Mouse (Mus musculus) lung, postnatal 0 days (tissue): ENCODE results near the gene Fndc1. TPM values are rescaled to one million over a fixed set of nuclear protein-coding genes. Genes with fewer than 3 reads are reported as not detected.
A peak's percentile ranks its signal among the peaks of the same experiment; 100 is the strongest.

ENCODE experiments used
- ATAC-seq: fragments of 200-750 bp; cut with Nextera tagmentation; 2 replicates; pipeline ENCODE4 v1.8.0; 2017; ENCODE audit warnings: moderate library complexity
- DNase-seq: peaks from one replicate; pipeline ENCODE4 v3.0.0-alpha.2; 2016; ENCODE audit warnings: low spot score
- H3K27ac ChIP-seq: fragments of 300-500 bp; sonication (generic); 2 replicates; pipeline ENCODE4 v1.5.1; 2014; ENCODE audit warnings: antibody characterized with exemption, mild to moderate bottlenecking, low read length, mixed read lengths
- H3K27me3 ChIP-seq: fragments of 300-500 bp; sonication (generic); replicated peaks from 2 replicates; pipeline ENCODE4 v1.6.1; 2014; ENCODE audit warnings: low read length, mixed read lengths; ENCODE audit not compliant: insufficient read depth
- H3K36me3 ChIP-seq: fragments of 300-500 bp; sonication (generic); 2 replicates; pipeline ENCODE4 v1.6.1; 2014; ENCODE audit warnings: low read length, mixed read lengths; ENCODE audit not compliant: insufficient read depth
- H3K4me1 ChIP-seq: fragments of 300-500 bp; sonication (generic); 2 replicates; pipeline ENCODE4 v1.6.1; 2014; ENCODE audit warnings: antibody characterized with exemption, low read depth, low read length, mixed read lengths; ENCODE audit not compliant: insufficient read depth
- H3K4me2 ChIP-seq: fragments of 300-500 bp; sonication (generic); replicated peaks from 2 replicates; pipeline ENCODE4 v1.6.1; 2014; ENCODE audit warnings: low read depth, mild to moderate bottlenecking, low read length, moderate library complexity, mixed read lengths
- H3K4me3 ChIP-seq: fragments of 300-500 bp; sonication (generic); 2 replicates; pipeline ENCODE4 v1.5.1; 2014; ENCODE audit warnings: low read depth, low read length
- H3K9ac ChIP-seq: fragments of 300-500 bp; sonication (generic); replicated peaks from 2 replicates; pipeline ENCODE4 v1.6.1; 2014; ENCODE audit warnings: low read depth, mild to moderate bottlenecking
- H3K9me3 ChIP-seq: fragments of 300-500 bp; sonication (generic); 2 replicates; pipeline ENCODE4 v1.6.1; 2016; ENCODE audit warnings: low read length, mixed read lengths
- CTCF ChIP-seq: IDR thresholded peaks from 2 replicates; pipeline ENCODE4 v1.5.1; 2016; ENCODE audit warnings: antibody characterized with exemption, mild to moderate bottlenecking
- EP300 ChIP-seq: IDR thresholded peaks from 2 replicates; pipeline ENCODE4 v1.6.1; 2016; ENCODE audit warnings: antibody characterized with exemption, mild to moderate bottlenecking, control low read depth
- WGBS: fragments of 180-500 bp; shearing (Covaris S2); extraction: QIAGEN DNeasy Blood & Tissue Kit; methylation state at CpG from one replicate; pipeline ENCODE4 v1.1.7; 2014; 5-methylcytosine and 5-hydroxymethylcytosine counted together
- polyA plus RNA-seq: library from polyadenylated mRNA; unstranded; fragments of >200 nt; fragmentation: Nextera tagmentation; extraction: Ambion mirVana; gene quantifications from 2 replicates; pipeline ENCODE4 v1.2.1, GENCODE M21; 2015

Fndc1 gene
- polyA plus RNA-seq, 1 experiment from 2014 or later: 40.8 TPM

- H3K27ac ChIP-seq: no peak overlapping the region
Observed at GRCm38 (mm10) chr17:7827586-7827985, 484 bp upstream of the Fndc1 start.

GRCm38 (mm10) chr17:7825416-7825815 is 1.7 kb downstream of the Fndc1 start:
- H3K36me3 ChIP-seq: no peaks in the 10 kb centered on the region
- H3K27me3 ChIP-seq: peaks cover 13% of the 10 kb centered on the region
- H3K4me2 ChIP-seq: peak overlapping the region; percentile 85
- H3K9ac ChIP-seq: no peak overlapping the region
- DNase-seq (peak; percentile 69), ATAC-seq (0 out of 2 replicates have a peak, but pooled peaks have one; percentile 49)
- WGBS: 31% methylated on average over 9 of the region's 9 CpGs
- no peaks in the 10 kb centered on the region for H3K9me3 ChIP-seq
- TF ChIP-seq CTCF: no peak
- no peak for TF ChIP-seq EP300
- H3K4me1 ChIP-seq: peaks cover 5% of the 10 kb centered on the region; the same call in 1 of the 2 replicates
- no peak overlapping the region for H3K27ac ChIP-seq
- no peak overlapping the region for H3K4me3 ChIP-seq

More at GRCm38 (mm10) chr17:7827586-7827985, 484 bp upstream of the Fndc1 start:
- DNase-seq (peak; percentile 28), ATAC-seq (peak; percentile 29; the same call in 1 of the 2 replicates)
- 0 out of 2 replicates have a peak overlapping the region, but pooled peaks have one; percentile 0 for H3K9ac ChIP-seq
- no peaks in the 10 kb centered on the region for H3K36me3 ChIP-seq
- H3K4me2 ChIP-seq: peak overlapping the region; percentile 85
- WGBS: 12% methylated on average over 16 of the region's 16 CpGs
- H3K9me3 ChIP-seq: no peaks in the 10 kb centered on the region
- peaks cover 13% of the 10 kb centered on the region for H3K27me3 ChIP-seq
- TF ChIP-seq CTCF (no peak), EP300 (no peak)
- peak overlapping the region; percentile 47 for H3K4me3 ChIP-seq
- H3K4me1 ChIP-seq: peaks cover 5% of the 10 kb centered on the region; the same call in 1 of the 2 replicates

- WGBS: 28% methylated on average over 17 of the region's 17 CpGs
- H3K9me3 ChIP-seq: no peaks in the 10 kb centered on the region
- H3K4me1 ChIP-seq: no peaks in the 10 kb centered on the region
- no peak for ATAC-seq
- peak; percentile 46 for DNase-seq
- H3K4me2 ChIP-seq: no peak overlapping the region
- H3K27ac ChIP-seq: no peak overlapping the region
- H3K4me3 ChIP-seq: no peak overlapping the region
- peaks cover 6% of the 10 kb centered on the region; the same call in 1 of the 2 replicates for H3K27me3 ChIP-seq
- no peak overlapping the region for H3K9ac ChIP-seq
- TF ChIP-seq EP300: no peak
- TF ChIP-seq CTCF: peak; percentile 87
- H3K36me3 ChIP-seq: no peaks in the 10 kb centered on the region
Observed at GRCm38 (mm10) chr17:7821553-7822186, 5.4 kb downstream of the Fndc1 start.

GRCm38 (mm10) chr17:7820176-7820575 is 6.9 kb downstream of the Fndc1 start:
- H3K36me3 ChIP-seq: no peaks in the 10 kb centered on the region
- no peaks in the 10 kb centered on the region for H3K9me3 ChIP-seq
- 86% methylated on average over 7 of the region's 7 CpGs for WGBS
- TF ChIP-seq EP300: no peak
- TF ChIP-seq CTCF: no peak
- H3K4me2 ChIP-seq: no peak overlapping the region
- no peak overlapping the region for H3K9ac ChIP-seq
- H3K27ac ChIP-seq: no peak overlapping the region
- H3K4me3 ChIP-seq: no peak overlapping the region
- ATAC-seq (no peak), DNase-seq (no peak)
- H3K4me1 ChIP-seq: no peaks in the 10 kb centered on the region
- H3K27me3 ChIP-seq: no peaks in the 10 kb centered on the region

GRCm38 (mm10) chr17:7816602-7817001 is 10.5 kb downstream of the Fndc1 start:
- TF ChIP-seq CTCF (no peak), EP300 (no peak)

GRCm38 (mm10) chr17:7814433-7814832 is 12.7 kb downstream of the Fndc1 start:
- Histone ChIP-seq H3K4me2 (no peak overlapping the region), H3K4me1 (no peaks in the 10 kb centered on the region), H3K4me3 (no peak overlapping the region), H3K27ac (no peak overlapping the region), H3K36me3 (no peaks in the 10 kb centered on the region), H3K27me3 (no peaks in the 10 kb centered on the region), H3K9me3 (no peaks in the 10 kb centered on the region), H3K9ac (no peak overlapping the region)
- DNase-seq: no peak
- ATAC-seq: no peak
- TF ChIP-seq CTCF (no peak), EP300 (no peak)
- WGBS: 55% methylated on average over 3 of the region's 3 CpGs

More at GRCm38 (mm10) chr17:7816602-7817001, 10.5 kb downstream of the Fndc1 start:
- DNase-seq (no peak), ATAC-seq (no peak)
- Histone ChIP-seq H3K36me3 (no peaks in the 10 kb centered on the region), H3K27ac (no peak overlapping the region), H3K9me3 (no peaks in the 10 kb centered on the region), H3K27me3 (no peaks in the 10 kb centered on the region), H3K4me2 (no peak overlapping the region), H3K4me1 (no peaks in the 10 kb centered on the region), H3K9ac (no peak overlapping the region), H3K4me3 (no peak overlapping the region)
- WGBS: 83% methylated on average over 2 of the region's 2 CpGs
